Mouse (Mus musculus): ENCODE measurements around the gene Lefty1. TPM values are rescaled to one million over a fixed set of nuclear protein-coding genes. Genes with fewer than 3 reads are reported as not detected.
A peak's percentile ranks its signal among the peaks of the same experiment; 100 is the strongest.
"Not testable (repeated sequence)": the region's sequence is repeated elsewhere in the genome, so short reads cannot be mapped to it uniquely, and the experiment has no call there.

Lefty1 gene
- polyA plus RNA-seq, 2 experiments: 2.7 to 4.8 TPM

DNA sequence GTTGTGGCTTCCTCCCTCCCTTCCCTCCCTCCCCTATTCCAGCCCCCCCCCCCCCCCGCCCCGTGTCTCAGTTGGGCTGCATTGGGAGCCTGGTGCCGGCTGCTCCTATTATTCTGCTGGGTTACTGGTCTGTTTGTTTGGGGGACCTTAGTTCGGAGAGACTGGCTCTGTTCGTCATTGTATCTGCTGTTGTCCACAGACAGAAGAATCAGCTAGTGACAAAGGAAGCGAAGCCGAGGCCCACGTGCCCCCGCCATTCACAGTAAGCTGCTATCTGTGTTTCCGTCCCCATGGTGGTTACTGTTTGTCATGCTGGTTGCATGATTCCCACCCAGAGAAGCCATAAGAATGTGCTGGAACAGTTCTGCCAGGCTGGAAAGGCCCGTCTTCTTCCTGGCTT lies 38.1 kb downstream of the Lefty1 start:
- peaks cover 49% of the 10 kb centered on the region for H3K36me3 ChIP-seq (ENCODE audit: control insufficient read depth, insufficient read depth, low read length)
- no peak overlapping the region for H3K4me2 ChIP-seq (replicated peaks; ENCODE audit: low read depth, low read length, severe bottlenecking)
- H3K27me3 ChIP-seq (ENCODE audit: control insufficient read depth, insufficient read depth, low read length): no peaks in the 10 kb centered on the region

GRCm38 (mm10) chr1:180974126-180974746 lies 39.4 kb downstream of the Lefty1 start:
- Histone ChIP-seq H3K4me3 (replicated peaks; ENCODE audit: low read length) (no peak overlapping the region), H3K9ac (ENCODE audit: low read depth, low read length, severe bottlenecking) (no peak overlapping the region), H3K4me2 (replicated peaks; ENCODE audit: low read depth, low read length, severe bottlenecking) (no peak overlapping the region), H3K27me3 (ENCODE audit: control insufficient read depth, insufficient read depth, low read length) (no peaks in the 10 kb centered on the region), H3K4me1 (ENCODE audit: control insufficient read depth, insufficient read depth, low read length) (no peaks in the 10 kb centered on the region), H3K36me3 (ENCODE audit: control insufficient read depth, insufficient read depth, low read length) (peaks cover 43% of the 10 kb centered on the region), H3K27ac (replicated peaks; ENCODE audit: low read depth, low read length) (no peak overlapping the region), H3K9me3 (ENCODE audit: control insufficient read depth, low read length) (no peaks in the 10 kb centered on the region)
- peak; percentile 74; the same call in 1 of the 2 replicates for ATAC-seq (ENCODE audit: low FRiP score, low read depth)
- 57% methylated on average over 14 of the region's 14 CpGs for WGBS
- peak; percentile 75 for DNase-seq (ENCODE audit: low spot score)
- TF ChIP-seq POLR2A (IDR thresholded peaks at IDR 0.05; ENCODE audit: borderline replicate concordance, extremely low read depth, insufficient read depth, insufficient read length): no peak

More for the DNA sequence above, 38.1 kb downstream of the Lefty1 start:
- no peak for DNase-seq (ENCODE audit: low spot score)
- Histone ChIP-seq H3K9me3 (ENCODE audit: control insufficient read depth, low read length) (no peaks in the 10 kb centered on the region), H3K27ac (replicated peaks; ENCODE audit: low read depth, low read length) (no peak overlapping the region), H3K9ac (ENCODE audit: low read depth, low read length, severe bottlenecking) (no peak overlapping the region), H3K4me3 (replicated peaks; ENCODE audit: low read length) (no peak overlapping the region), H3K4me1 (ENCODE audit: control insufficient read depth, insufficient read depth, low read length) (no peaks in the 10 kb centered on the region)
- 92% methylated on average over 9 of the region's 11 CpGs for WGBS
- no peak for TF ChIP-seq POLR2A (IDR thresholded peaks at IDR 0.05; ENCODE audit: borderline replicate concordance, extremely low read depth, insufficient read depth, insufficient read length)
- no peak for ATAC-seq (ENCODE audit: low FRiP score, low read depth)

DNA sequence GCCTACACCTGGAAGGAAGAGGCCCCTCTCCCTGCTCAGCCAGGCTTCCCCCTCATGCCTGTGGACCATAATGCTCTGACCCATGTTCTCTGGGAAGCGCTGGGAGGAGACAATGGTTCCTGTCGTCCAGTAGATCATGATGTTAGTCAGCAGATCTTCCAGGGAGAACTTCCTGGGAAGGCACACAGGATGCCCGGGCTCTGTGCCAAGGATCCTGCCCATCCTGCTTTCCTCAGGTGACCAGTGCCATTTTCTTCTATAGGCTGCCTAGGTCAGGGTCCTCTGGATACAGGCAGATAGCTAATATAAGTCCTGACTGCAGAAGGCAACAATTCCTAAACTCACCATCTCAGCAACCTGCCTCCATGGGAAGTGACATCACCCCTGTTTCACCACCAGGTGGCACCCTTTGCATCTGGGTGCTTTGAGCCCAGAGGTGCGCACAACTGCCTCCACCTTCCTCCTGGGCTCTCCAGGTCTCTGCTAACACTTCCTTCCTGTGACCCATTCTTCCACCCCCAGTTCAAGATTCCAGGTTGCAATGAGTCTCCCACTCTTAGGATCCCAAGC lies 41.4 kb downstream of the Lefty1 start:
- Histone ChIP-seq H3K4me1 (ENCODE audit: control insufficient read depth, insufficient read depth, low read length) (no peaks in the 10 kb centered on the region), H3K9ac (ENCODE audit: low read depth, low read length, severe bottlenecking) (no peak overlapping the region), H3K4me2 (replicated peaks; ENCODE audit: low read depth, low read length, severe bottlenecking) (no peak overlapping the region), H3K4me3 (replicated peaks; ENCODE audit: low read length) (no peak overlapping the region), H3K27ac (replicated peaks; ENCODE audit: low read depth, low read length) (no peak overlapping the region), H3K36me3 (ENCODE audit: control insufficient read depth, insufficient read depth, low read length) (peaks cover 26% of the 10 kb centered on the region), H3K27me3 (ENCODE audit: control insufficient read depth, insufficient read depth, low read length) (no peaks in the 10 kb centered on the region), H3K9me3 (ENCODE audit: control insufficient read depth, low read length) (no peaks in the 10 kb centered on the region)
- no peak for TF ChIP-seq POLR2A (IDR thresholded peaks at IDR 0.05; ENCODE audit: borderline replicate concordance, extremely low read depth, insufficient read depth, insufficient read length)
- peak; percentile 11 for DNase-seq (ENCODE audit: low spot score)
- no peak for ATAC-seq (ENCODE audit: low FRiP score, low read depth)
- WGBS: 69% methylated on average over 4 of the region's 4 CpGs

GRCm38 (mm10) chr1:180979484-180980251 lies 44.8 kb downstream of the Lefty1 start:
- DNase-seq (ENCODE audit: low spot score) (no peak), ATAC-seq (ENCODE audit: low FRiP score, low read depth) (no peak)
- no peak overlapping the region for H3K4me3 ChIP-seq (replicated peaks; ENCODE audit: low read length)
- no peaks in the 10 kb centered on the region for H3K9me3 ChIP-seq (ENCODE audit: control insufficient read depth, low read length)
- H3K4me1 ChIP-seq (ENCODE audit: control insufficient read depth, insufficient read depth, low read length): no peaks in the 10 kb centered on the region
- no peak overlapping the region for H3K9ac ChIP-seq (ENCODE audit: low read depth, low read length, severe bottlenecking)
- no peaks in the 10 kb centered on the region for H3K27me3 ChIP-seq (ENCODE audit: control insufficient read depth, insufficient read depth, low read length)
- TF ChIP-seq POLR2A (IDR thresholded peaks at IDR 0.05; ENCODE audit: borderline replicate concordance, extremely low read depth, insufficient read depth, insufficient read length): no peak
- H3K4me2 ChIP-seq (replicated peaks; ENCODE audit: low read depth, low read length, severe bottlenecking): no peak overlapping the region
- 80% methylated on average over 22 of the region's 24 CpGs for WGBS
- no peak overlapping the region for H3K27ac ChIP-seq (replicated peaks; ENCODE audit: low read depth, low read length)
- H3K36me3 ChIP-seq (ENCODE audit: control insufficient read depth, insufficient read depth, low read length): no peaks in the 10 kb centered on the region

DNA sequence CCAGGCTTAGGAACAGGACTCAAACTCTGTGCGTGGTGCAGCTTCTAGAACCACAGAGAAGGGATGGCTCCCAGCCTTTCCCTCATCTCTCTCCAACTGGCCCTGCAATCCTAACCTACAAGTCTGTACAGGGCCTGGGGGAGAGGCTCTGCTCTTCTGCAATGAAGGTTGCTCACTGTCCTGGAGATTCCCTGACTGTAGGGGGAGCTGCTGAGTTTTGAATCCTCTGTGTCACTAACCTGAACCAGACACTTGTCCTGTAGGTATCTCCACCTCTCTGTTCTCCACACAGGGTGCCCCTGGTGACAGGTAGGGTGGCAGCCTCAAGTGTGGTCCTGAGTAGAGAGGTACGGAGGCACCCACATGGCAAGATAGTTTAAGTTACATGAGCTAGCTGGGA lies 45.6 kb downstream of the Lefty1 start:
- H3K4me1 ChIP-seq (ENCODE audit: control insufficient read depth, insufficient read depth, low read length): no peaks in the 10 kb centered on the region
- no peak overlapping the region for H3K27ac ChIP-seq (replicated peaks; ENCODE audit: low read depth, low read length)
- H3K36me3 ChIP-seq (ENCODE audit: control insufficient read depth, insufficient read depth, low read length): no peaks in the 10 kb centered on the region
- no peaks in the 10 kb centered on the region for H3K27me3 ChIP-seq (ENCODE audit: control insufficient read depth, insufficient read depth, low read length)
- 64% methylated on average over 2 of the region's 2 CpGs for WGBS
- no peak for ATAC-seq (ENCODE audit: low FRiP score, low read depth)
- no peak overlapping the region for H3K9ac ChIP-seq (ENCODE audit: low read depth, low read length, severe bottlenecking)
- no peak overlapping the region for H3K4me2 ChIP-seq (replicated peaks; ENCODE audit: low read depth, low read length, severe bottlenecking)
- no peaks in the 10 kb centered on the region for H3K9me3 ChIP-seq (ENCODE audit: control insufficient read depth, low read length)
- no peak overlapping the region for H3K4me3 ChIP-seq (replicated peaks; ENCODE audit: low read length)
- no peak for DNase-seq (ENCODE audit: low spot score)
- TF ChIP-seq POLR2A (IDR thresholded peaks at IDR 0.05; ENCODE audit: borderline replicate concordance, extremely low read depth, insufficient read depth, insufficient read length): no peak

DNA sequence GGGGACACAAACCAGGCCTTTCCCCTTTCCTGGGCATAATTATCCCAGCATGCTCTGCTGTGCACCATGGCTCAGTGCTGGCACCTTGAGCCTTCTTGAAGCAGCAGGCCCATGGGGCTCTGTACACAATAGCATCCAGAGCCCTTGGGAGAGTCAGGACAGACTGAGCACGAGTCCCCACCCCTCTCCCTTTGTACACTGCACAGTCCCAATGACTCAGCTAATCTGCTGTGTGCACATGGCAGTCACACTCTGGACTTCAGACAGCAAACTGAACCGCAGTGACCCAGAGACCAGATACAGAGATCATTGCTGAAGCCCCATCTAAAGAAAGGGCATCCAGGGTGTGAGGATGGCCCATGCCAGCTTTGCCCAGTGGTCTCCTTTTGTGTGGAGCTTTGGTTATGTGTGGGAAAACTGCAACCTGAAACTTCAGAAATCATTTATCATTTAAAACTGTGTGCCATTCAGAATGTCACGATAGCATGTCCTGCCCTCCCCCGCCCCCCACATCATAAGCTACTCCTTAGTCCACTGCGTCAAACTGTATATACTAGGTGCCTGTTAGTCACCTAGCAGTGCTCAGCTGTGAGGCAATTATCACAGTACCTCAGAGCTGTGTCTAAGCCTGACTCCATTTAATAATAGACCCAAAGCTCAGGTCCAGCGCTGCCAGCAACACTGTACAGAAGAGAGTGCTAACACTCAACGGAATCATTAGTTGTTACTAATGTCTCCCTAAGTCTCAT lies 46.6 kb downstream of the Lefty1 start:
- not testable (repeated sequence) for H3K4me2 ChIP-seq (replicated peaks; ENCODE audit: low read depth, low read length, severe bottlenecking); H3K27ac ChIP-seq (replicated peaks; ENCODE audit: low read depth, low read length); H3K36me3 ChIP-seq (ENCODE audit: control insufficient read depth, insufficient read depth, low read length); DNase-seq (ENCODE audit: low spot score); H3K4me3 ChIP-seq (replicated peaks; ENCODE audit: low read length); ATAC-seq (ENCODE audit: low FRiP score, low read depth); H3K27me3 ChIP-seq (ENCODE audit: control insufficient read depth, insufficient read depth, low read length); H3K4me1 ChIP-seq (ENCODE audit: control insufficient read depth, insufficient read depth, low read length); H3K9me3 ChIP-seq (ENCODE audit: control insufficient read depth, low read length); H3K9ac ChIP-seq (ENCODE audit: low read depth, low read length, severe bottlenecking)
- WGBS: 77% methylated on average over 7 of the region's 7 CpGs
